Mouse (Mus musculus) cortical plate, adult 2 months (tissue): ENCODE measurements around the gene Pla2g2e.

Experiments used
- CTCF ChIP-seq: fragments of 200-500 bp; IDR thresholded peaks from 2 replicates; pipeline ENCODE4 v1.5.1; 2011; ENCODE audit warnings: mild to moderate bottlenecking, control low read depth, low read length; ENCODE audit not compliant: insufficient read depth; ENCODE audit errors: extremely low read depth
- POLR2A ChIP-seq: fragments of 200-500 bp; IDR thresholded peaks from 2 replicates; pipeline ENCODE4 v1.6.1; 2011; ENCODE audit warnings: mild to moderate bottlenecking, low read length, control low read depth; ENCODE audit not compliant: insufficient read depth; ENCODE audit errors: extremely low read depth

DNA sequence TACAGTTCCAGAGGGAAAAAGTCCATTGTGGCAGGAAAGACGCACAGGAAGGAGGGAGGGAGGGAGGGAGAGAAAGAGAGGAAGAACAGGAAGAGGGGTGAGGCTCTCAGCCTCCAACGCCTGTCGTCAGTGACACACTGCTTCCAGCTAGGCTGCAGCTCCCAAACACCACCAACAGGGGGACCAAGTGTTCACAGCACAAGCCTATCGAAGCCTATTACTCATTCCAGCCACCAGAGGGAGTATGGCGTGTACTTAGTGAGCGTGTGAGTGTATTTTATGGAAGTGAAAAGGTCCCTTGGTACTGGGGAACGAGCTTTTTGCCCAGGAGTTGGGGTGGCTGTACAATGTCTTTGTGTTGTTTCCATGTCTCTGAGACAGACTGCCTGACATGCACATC, 21.3 kb upstream of the Pla2g2e start:
- no peak for TF ChIP-seq POLR2A
- peak; percentile 98 for TF ChIP-seq CTCF
